Mouse (Mus musculus): ENCODE measurements around the gene Usf1. TPM values are rescaled to one million over a fixed set of nuclear protein-coding genes. Genes with fewer than 3 reads are reported as not detected.

Gene Usf1
- total and polyA plus RNA-seq, 3 experiments, result 37.4 to 73.7 (median 54.9) TPM

DNA sequence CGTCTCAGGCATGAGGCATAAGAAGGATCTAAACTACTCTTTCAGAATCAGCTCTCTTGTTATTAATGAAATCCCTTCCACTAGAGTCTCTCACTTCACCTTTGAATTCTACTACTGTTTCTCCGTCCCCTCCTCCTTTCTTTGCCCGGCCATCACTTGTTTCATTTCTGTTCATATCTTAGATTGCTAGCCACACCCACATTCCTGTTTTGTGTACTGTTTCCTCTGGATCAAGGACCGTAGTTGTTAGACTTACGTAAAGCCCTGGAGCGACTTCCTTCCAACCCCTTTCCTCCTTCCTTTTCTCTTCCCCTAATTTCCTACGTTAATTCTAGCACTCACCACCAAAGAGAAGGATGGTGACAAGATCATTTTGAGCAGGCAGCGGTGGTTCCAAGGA is 28.0 kb downstream of the Usf1 start:
- no peak overlapping the region for H3K9ac ChIP-seq (ENCODE audit: insufficient read depth, low read depth)
- no peaks in the 10 kb centered on the region for H3K36me3 ChIP-seq (replicated peaks in 1 of 2; ENCODE audit: control insufficient read depth in 1 of 2, insufficient read depth in 1 of 2, low read length in 1 of 2)
- H3K79me2 ChIP-seq (replicated peaks; ENCODE audit: control insufficient read depth, extremely low read depth, insufficient read depth, poor library complexity, severe bottlenecking), result no peaks in the 10 kb centered on the region
- no peak for TF ChIP-seq JUN (IDR thresholded peaks at IDR 0.05; ENCODE audit: insufficient read depth, low read depth, low read length)
- no peak for TF ChIP-seq PAX5 (IDR thresholded peaks at IDR 0.05; ENCODE audit: low read length)
- H3K27me3 ChIP-seq (replicated peaks), result peaks cover 34% of the 10 kb centered on the region
- H3K27ac ChIP-seq (ENCODE audit: insufficient read depth, low read depth), result no peak overlapping the region
- no peak overlapping the region for H3K4me3 ChIP-seq (replicated peaks in 1 of 3; ENCODE audit: low read depth in 2 of 3, low read length in 2 of 3, poor library complexity in 1 of 3)
- peaks cover 8 to 43% of the 10 kb centered on the region in 2 experiments; a peak in 3 of 4 replicates for H3K4me1 ChIP-seq (ENCODE audit: control insufficient read depth in 1 of 2, insufficient read depth in 2 of 2)
- peak overlapping the region; percentile 82; the same call in 1 of the 2 replicates for H3K4me2 ChIP-seq (ENCODE audit: insufficient read depth, low read depth, poor library complexity, severe bottlenecking)
- in situ Hi-C loops (cut with MboI; ENCODE audit: low pct_ligation_motif_present, low pct_unique_long_range_greater_than_20kb, low sequenced_read_pairs), result no loop called here
- H3K9me3 ChIP-seq (replicated peaks; ENCODE audit: low read length), result peaks cover 7% of the 10 kb centered on the region
- DNase-seq (ENCODE audit: extremely low read depth), result no peak
- dilution Hi-C loops (cut with MboI; ENCODE audit: extremely low pct_ligation_motif_present, extremely low pct_unique_long_range_greater_than_20kb, low sequenced_read_pairs), result no loop called here

DNA sequence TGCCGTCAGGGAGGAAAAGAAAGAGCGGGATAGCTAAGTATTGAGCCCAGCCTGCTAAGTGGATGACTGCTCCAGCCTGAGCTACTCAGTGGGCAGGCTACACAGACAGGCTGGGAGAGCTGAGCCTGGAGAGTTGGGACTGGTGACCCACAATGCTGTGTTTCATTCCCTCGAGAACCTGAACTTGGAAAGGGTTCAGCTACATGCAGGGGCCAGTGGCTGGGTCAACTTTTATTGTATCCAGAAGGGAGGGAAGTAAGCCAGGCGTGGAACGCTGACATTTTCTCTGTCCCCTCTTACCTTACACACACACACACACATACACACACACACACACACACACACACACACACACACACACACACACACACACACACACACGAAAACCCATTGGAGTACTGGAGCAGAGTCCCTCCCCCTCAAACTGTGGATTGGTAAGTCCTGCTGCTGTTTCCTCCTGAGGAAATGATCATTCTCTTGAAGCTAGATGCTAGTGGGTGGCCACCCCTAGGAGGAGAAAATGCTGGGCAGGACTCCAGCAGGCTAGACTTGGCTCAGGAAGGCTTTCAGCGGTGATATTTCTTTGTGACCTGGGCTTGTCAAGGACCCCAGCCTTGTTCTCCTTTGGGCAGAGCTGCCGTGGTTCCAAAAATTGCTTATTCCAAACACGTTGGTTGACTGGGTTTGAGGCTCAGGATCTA is 29.1 kb downstream of the Usf1 start:
- no peak for TF ChIP-seq MEF2A (IDR thresholded peaks at IDR 0.05; ENCODE audit: borderline replicate concordance, low read depth, low read length)
- TF ChIP-seq CTCF (conservative IDR thresholded peaks at IDR 0.05 in 1 of 2, IDR thresholded peaks at IDR 0.05 in 1 of 2; ENCODE audit: low read depth in 2 of 2, low read length in 2 of 2), result no peak
- no peak for TF ChIP-seq MYC (IDR thresholded peaks at IDR 0.05; ENCODE audit: low read depth, low read length)
- no peak for TF ChIP-seq PAX5 (IDR thresholded peaks at IDR 0.05; ENCODE audit: low read length)
- TF ChIP-seq IRF4 (IDR thresholded peaks at IDR 0.05; ENCODE audit: low read depth, low read length), result no peak
- no peak for TF ChIP-seq MAX (IDR thresholded peaks at IDR 0.05; ENCODE audit: low read length)
- TF ChIP-seq ZNF384 (IDR thresholded peaks at IDR 0.05; ENCODE audit: low read depth, low read length), result no peak
- no peak for TF ChIP-seq NRF1 (IDR thresholded peaks at IDR 0.05; ENCODE audit: low read depth, low read length)
- TF ChIP-seq MAFK (IDR thresholded peaks at IDR 0.05; ENCODE audit: insufficient replicate concordance, low read length), result no peak
- no peak for TF ChIP-seq JUN (IDR thresholded peaks at IDR 0.05; ENCODE audit: insufficient read depth, low read depth, low read length)
- H3K27me3 ChIP-seq (replicated peaks), result peaks cover 31% of the 10 kb centered on the region
- H3K4me1 ChIP-seq (ENCODE audit: control insufficient read depth in 1 of 2, insufficient read depth in 2 of 2), result peaks cover 8 to 43% of the 10 kb centered on the region in 2 experiments; a peak in 3 of 4 replicates
- no peaks in the 10 kb centered on the region for H3K36me3 ChIP-seq (replicated peaks in 1 of 2; ENCODE audit: control insufficient read depth in 1 of 2, insufficient read depth in 1 of 2, low read length in 1 of 2)
- H3K79me2 ChIP-seq (replicated peaks; ENCODE audit: control insufficient read depth, extremely low read depth, insufficient read depth, poor library complexity, severe bottlenecking), result no peaks in the 10 kb centered on the region
- in situ Hi-C loops (cut with MboI; ENCODE audit: low pct_ligation_motif_present, low pct_unique_long_range_greater_than_20kb, low sequenced_read_pairs), result no loop called here
- H3K9ac ChIP-seq (ENCODE audit: insufficient read depth, low read depth), result no peak overlapping the region
- no peak for DNase-seq (ENCODE audit: extremely low read depth)
- no peak overlapping the region for H3K4me2 ChIP-seq (ENCODE audit: insufficient read depth, low read depth, poor library complexity, severe bottlenecking)
- peaks cover 8% of the 10 kb centered on the region for H3K9me3 ChIP-seq (replicated peaks; ENCODE audit: low read length)
- dilution Hi-C loops (cut with MboI; ENCODE audit: extremely low pct_ligation_motif_present, extremely low pct_unique_long_range_greater_than_20kb, low sequenced_read_pairs), result no loop called here
- H3K4me3 ChIP-seq (replicated peaks in 1 of 3; ENCODE audit: low read depth in 2 of 3, low read length in 2 of 3, poor library complexity in 1 of 3), result no peak overlapping the region
- H3K27ac ChIP-seq (ENCODE audit: insufficient read depth, low read depth), result no peak overlapping the region
